8 mouse cellular contexts compared by ENCODE assay signal in the genomic region with DNA sequence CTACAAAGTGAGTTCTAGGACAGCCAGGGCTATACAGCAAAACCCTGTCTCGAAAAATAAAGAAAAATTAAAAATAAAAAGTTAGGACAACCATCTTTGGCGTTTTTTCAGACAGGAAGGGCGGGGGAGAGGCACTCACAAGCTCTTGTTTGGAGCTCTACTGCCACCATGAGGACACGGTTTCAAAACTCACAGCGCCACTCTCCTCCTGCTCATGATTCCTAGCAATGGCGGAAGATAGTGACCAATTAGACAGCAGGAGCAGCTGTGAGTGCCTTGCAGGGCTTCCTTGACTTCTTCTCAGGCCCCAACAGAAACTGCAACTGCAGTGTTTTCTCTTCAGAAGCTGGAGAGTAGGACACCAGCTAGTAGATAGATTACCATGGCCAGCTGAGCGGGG.
DNase-seq lines count a peak whose midpoint lies in the region; ATAC-seq and TF ChIP-seq lines count a peak whose summit lies in the region.

No protein-coding gene starts in this region.

- peak; percentile 75 for TF ChIP-seq CTCF in heart, adult 2 months (IDR thresholded peaks at IDR 0.05)
- TF ChIP-seq CTCF in brain, embryonic 14.5 days (IDR thresholded peaks at IDR 0.05; ENCODE audit: borderline replicate concordance, extremely low read depth, insufficient read depth, insufficient read length): peak; percentile 35; the same call in 1 of the 2 replicates
- TF ChIP-seq CTCF in liver, embryonic 14.5 days (IDR thresholded peaks at IDR 0.05; ENCODE audit: low read depth): peak; percentile 53

- intact Hi-C loops in heart, adult 2 months (cut with DNase I): loop anchor here (2.0 kb wide), 1 partner anchor 21 kb away; no protein-coding TSS in a partner anchor

- DNase-seq in heart, adult 2 months: peak in 1 of 2 experiments; percentile 80
- DNase-seq in heart, adult 8-10 months (ENCODE audit: low spot score): no peak
- peak; percentile 12 for DNase-seq in 416B (ENCODE audit: low read depth)
- peak; percentile 77 for DNase-seq in brain, embryonic 14.5 days (ENCODE audit: low read depth)
- no peak for DNase-seq in liver, embryonic 14.5 days (ENCODE audit: low read depth in 3 of 3, low spot score in 3 of 3)
- peak; percentile 71 for DNase-seq in retina, postnatal 1 day
- no peak for DNase-seq in urinary bladder, adult 2 months (ENCODE audit: low spot score)

- peak overlapping the region; percentile 35 for H3K4me3 ChIP-seq in heart, adult 2 months
- peak overlapping the region; percentile 26 for H3K4me3 ChIP-seq in heart, embryonic 16.5 days (ENCODE audit: low read length)
- H3K4me3 ChIP-seq in liver, embryonic 14.5 days (ENCODE audit: insufficient read depth in 1 of 2, low read depth in 2 of 2, low read length in 2 of 2): 0 out of 4 replicates have a peak overlapping the region, but pooled peaks of 1 of the 2 experiments have one; percentile 27

- no peak for TF ChIP-seq EP300 in heart, adult 2 months (IDR thresholded peaks at IDR 0.05; ENCODE audit: insufficient read depth, low read depth, low read length)
- TF ChIP-seq EP300 in liver, embryonic 14.5 days (IDR thresholded peaks at IDR 0.05; ENCODE audit: low read depth): no peak

- 62% methylated on average over 7 of the region's 7 CpGs for WGBS in heart, adult 2 months
- WGBS in heart, embryonic 16.5 days: 73% methylated on average over 7 of the region's 7 CpGs
- WGBS in liver, embryonic 14.5 days (ENCODE audit: insufficient replicate concordance): 54% methylated on average over 7 of the region's 7 CpGs

- no peak for ATAC-seq in heart, embryonic 16.5 days (replicated peaks; ENCODE audit: extremely low read depth, insufficient read depth, low FRiP score)
- no peak for ATAC-seq in liver, embryonic 14.5 days (ENCODE audit: insufficient read depth)

- no peak for TF ChIP-seq POLR2A in heart, adult 2 months (IDR thresholded peaks at IDR 0.05; ENCODE audit: insufficient read depth, low read depth, low read length)
- TF ChIP-seq POLR2A in brain, embryonic 14.5 days (IDR thresholded peaks at IDR 0.05; ENCODE audit: borderline replicate concordance, extremely low read depth, insufficient read depth, insufficient read length, poor library complexity, severe bottlenecking): no peak

- H3K9ac ChIP-seq in heart, adult 2 months (ENCODE audit: low read depth, low read length): no peak overlapping the region
- H3K9ac ChIP-seq in heart, embryonic 16.5 days (ENCODE audit: low read length): peak overlapping the region; percentile 16; the same call in 1 of the 2 replicates
- no peak overlapping the region for H3K9ac ChIP-seq in liver, embryonic 14.5 days (replicated peaks)

- peak overlapping the region; percentile 37 for H3K4me2 ChIP-seq in heart, embryonic 16.5 days (ENCODE audit: low read depth, low read length)
- peak overlapping the region; percentile 31; the same call in 1 of the 2 replicates for H3K4me2 ChIP-seq in liver, embryonic 14.5 days (ENCODE audit: low read depth)

- H3K36me3 ChIP-seq in heart, adult 2 months (ENCODE audit: control insufficient read depth, insufficient read depth, low read length): no peaks in the 10 kb centered on the region
- H3K36me3 ChIP-seq in heart, embryonic 16.5 days (ENCODE audit: control insufficient read depth, insufficient read depth): no peaks in the 10 kb centered on the region
- H3K36me3 ChIP-seq in liver, embryonic 14.5 days (replicated peaks; ENCODE audit: control insufficient read depth, insufficient read depth, low read depth): no peaks in the 10 kb centered on the region

- H3K4me1 ChIP-seq in heart, adult 2 months (ENCODE audit: control insufficient read depth, insufficient read depth, low read length): no peaks in the 10 kb centered on the region
- H3K4me1 ChIP-seq in heart, embryonic 16.5 days (ENCODE audit: control insufficient read depth, insufficient read depth, low read length): no peaks in the 10 kb centered on the region
- no peaks in the 10 kb centered on the region for H3K4me1 ChIP-seq in liver, embryonic 14.5 days (replicated peaks; ENCODE audit: control insufficient read depth in 2 of 2, insufficient read depth in 2 of 2, low read length in 1 of 2)

- no peaks in the 10 kb centered on the region for H3K9me3 ChIP-seq in heart, embryonic 16.5 days (replicated peaks; ENCODE audit: control insufficient read depth, low read length)
- H3K9me3 ChIP-seq in liver, embryonic 14.5 days (ENCODE audit: control insufficient read depth, low read length): no peaks in the 10 kb centered on the region

- no peaks in the 10 kb centered on the region for H3K27me3 ChIP-seq in heart, adult 2 months (ENCODE audit: control insufficient read depth, insufficient read depth, low read length)
- no peaks in the 10 kb centered on the region for H3K27me3 ChIP-seq in heart, embryonic 16.5 days (ENCODE audit: control insufficient read depth, insufficient read depth, low read length)
- H3K27me3 ChIP-seq in liver, embryonic 14.5 days (ENCODE audit: control insufficient read depth, insufficient read depth, low read length): no peaks in the 10 kb centered on the region

- peak overlapping the region; percentile 65 for H3K27ac ChIP-seq in heart, adult 2 months
- H3K27ac ChIP-seq in heart, embryonic 16.5 days (ENCODE audit: low read length): no peak overlapping the region
- H3K27ac ChIP-seq in liver, embryonic 14.5 days: no peak overlapping the region

- no peaks in the 10 kb centered on the region for H3K79me2 ChIP-seq in heart, adult 2 months (replicated peaks; ENCODE audit: control insufficient read depth, insufficient read depth, low read length)

Comparison
In these comparisons a context has a peak if more than half of its experiments do, and no peak if none do; other contexts are left out.
1. DNase-seq: peak in 416B (single experiment), brain, embryonic 14.5 days (single experiment) and retina, postnatal 1 day (single experiment); none in heart, adult 8-10 months (single experiment), liver, embryonic 14.5 days (0 of 3) and urinary bladder, adult 2 months (single experiment).
2. Peak in every context shown above with its lines, with median percentiles within 50 percentile points of each other: CTCF ChIP-seq.